Mouse (Mus musculus) intestine, postnatal 0 days (tissue): ENCODE data around the gene Prkar2a. TPM values are rescaled to one million over a fixed set of nuclear protein-coding genes. Genes with fewer than 3 reads are reported as not detected.

Experiments
- ATAC-seq: fragments of 200-750 bp; cut with Nextera tagmentation; 2 replicates; pipeline ENCODE4 v1.8.0; 2017; ENCODE audit warnings: mild to moderate bottlenecking, moderate TSS enrichment, moderate library complexity
- H3K27ac ChIP-seq: fragments of 300-500 bp; sonication (generic); 2 replicates; pipeline ENCODE4 v1.5.1; 2014; ENCODE audit warnings: mild to moderate bottlenecking, low read depth, low read length, moderate library complexity
- H3K27me3 ChIP-seq: fragments of 300-500 bp; sonication (generic); replicated peaks from 2 replicates; pipeline ENCODE4 v1.6.1; 2014; ENCODE audit warnings: low read length, mixed read lengths; ENCODE audit not compliant: control insufficient read depth, insufficient read depth
- H3K36me3 ChIP-seq: fragments of 300-500 bp; sonication (generic); 2 replicates; pipeline ENCODE4 v1.6.1; 2014; ENCODE audit warnings: mild to moderate bottlenecking, moderate library complexity; ENCODE audit not compliant: control insufficient read depth, insufficient read depth
- H3K4me1 ChIP-seq: fragments of 300-500 bp; sonication (generic); replicated peaks from 2 replicates; pipeline ENCODE4 v1.6.1; 2014; ENCODE audit warnings: antibody characterized with exemption, low read length, mixed read lengths; ENCODE audit not compliant: control insufficient read depth, insufficient read depth
- H3K4me2 ChIP-seq: fragments of 300-500 bp; sonication (generic); replicated peaks from 2 replicates; pipeline ENCODE4 v1.6.1; 2014; ENCODE audit warnings: low read depth, mild to moderate bottlenecking, moderate library complexity
- H3K4me3 ChIP-seq: fragments of 300-500 bp; sonication (generic); 2 replicates; pipeline ENCODE4 v1.5.1; 2014; ENCODE audit warnings: low read depth, low read length
- H3K9ac ChIP-seq: fragments of 300-500 bp; sonication (generic); 2 replicates; pipeline ENCODE4 v1.6.1; 2014; ENCODE audit warnings: mild to moderate bottlenecking, low read depth, low read length
- H3K9me3 ChIP-seq: fragments of 300-500 bp; sonication (generic); 2 replicates; pipeline ENCODE4 v1.6.1; 2016; ENCODE audit warnings: mixed run types; ENCODE audit not compliant: control insufficient read depth
- CTCF ChIP-seq: sonication (generic); IDR thresholded peaks from 2 replicates; pipeline ENCODE4 v1.5.1; 2016; ENCODE audit warnings: low read depth, mild to moderate bottlenecking, control low read depth, antibody characterized with exemption, moderate library complexity
- WGBS: fragments of 180-500 bp; shearing (Covaris S2); extraction: QIAGEN DNeasy Blood & Tissue Kit; methylation state at CpG from one replicate; pipeline ENCODE4 v1.1.7; 2014; 5-methylcytosine and 5-hydroxymethylcytosine counted together
- polyA plus RNA-seq: library from polyadenylated mRNA; unstranded; fragments of >200 nt; fragmentation: Nextera tagmentation; extraction: Ambion mirVana; gene quantifications from 2 replicates; pipeline ENCODE4 v1.2.1, GENCODE M21; 2015

The Prkar2a gene
- polyA plus RNA-seq, 1 experiment from 2014 or later, result 28.3 TPM

GRCm38 (mm10) chr9:108792730-108793129 lies 103.6 kb downstream of the Prkar2a start:
- no peak overlapping the region for H3K27ac ChIP-seq
- peaks cover 16% of the 10 kb centered on the region; the same call in 1 of the 2 replicates for H3K4me1 ChIP-seq
- no peak overlapping the region for H3K4me3 ChIP-seq
- no peak overlapping the region for H3K4me2 ChIP-seq
- 36% methylated on average over 3 of the region's 3 CpGs for WGBS
- no peaks in the 10 kb centered on the region for H3K9me3 ChIP-seq
- ATAC-seq, result no peak
- TF ChIP-seq CTCF, result no peak
- no peak overlapping the region for H3K9ac ChIP-seq
- no peaks in the 10 kb centered on the region for H3K27me3 ChIP-seq
- peaks cover 16% of the 10 kb centered on the region for H3K36me3 ChIP-seq

- WGBS, result 34% methylated on average over 2 of the region's 2 CpGs
- Histone ChIP-seq H3K4me1 (peaks cover 16% of the 10 kb centered on the region; the same call in 1 of the 2 replicates), H3K4me2 (peak overlapping the region; percentile 56), H3K9ac (no peak overlapping the region), H3K27ac (peak overlapping the region; percentile 41; the same call in 1 of the 2 replicates), H3K27me3 (no peaks in the 10 kb centered on the region), H3K36me3 (peaks cover 27% of the 10 kb centered on the region), H3K9me3 (no peaks in the 10 kb centered on the region), H3K4me3 (no peak overlapping the region)
- no peak for TF ChIP-seq CTCF
- peak; percentile 25; the same call in 1 of the 2 replicates for ATAC-seq
These were observed 106.2 kb downstream of the Prkar2a start for GRCm38 (mm10) chr9:108795281-108795680.

- peak overlapping the region; percentile 17; the same call in 1 of the 2 replicates for H3K4me3 ChIP-seq
These were observed 106.6 kb downstream of the Prkar2a start for GRCm38 (mm10) chr9:108795762-108796161.

GRCm38 (mm10) chr9:108796351-108796981 lies 107.4 kb downstream of the Prkar2a start:
- 74% methylated on average over 4 of the region's 4 CpGs for WGBS
- Histone ChIP-seq H3K4me2 (peak overlapping the region; percentile 56), H3K27me3 (no peaks in the 10 kb centered on the region), H3K4me1 (peaks cover 16% of the 10 kb centered on the region; the same call in 1 of the 2 replicates), H3K9ac (no peak overlapping the region), H3K27ac (peak overlapping the region; percentile 16; the same call in 1 of the 2 replicates), H3K36me3 (peaks cover 34% of the 10 kb centered on the region), H3K4me3 (peak overlapping the region; percentile 17; the same call in 1 of the 2 replicates), H3K9me3 (no peaks in the 10 kb centered on the region)
- TF ChIP-seq CTCF, result no peak
- ATAC-seq, result no peak

More at GRCm38 (mm10) chr9:108795762-108796161, 106.6 kb downstream of the Prkar2a start:
- ATAC-seq, result peak; percentile 82
- Histone ChIP-seq H3K4me1 (peaks cover 16% of the 10 kb centered on the region; the same call in 1 of the 2 replicates), H3K36me3 (peaks cover 27% of the 10 kb centered on the region), H3K9ac (no peak overlapping the region; the same call in 1 of the 2 replicates), H3K4me2 (peak overlapping the region; percentile 56), H3K27me3 (no peaks in the 10 kb centered on the region), H3K27ac (peak overlapping the region; percentile 15; the same call in 1 of the 2 replicates), H3K9me3 (no peaks in the 10 kb centered on the region)
- WGBS, result 19% methylated on average over 11 of the region's 11 CpGs
- no peak for TF ChIP-seq CTCF

GRCm38 (mm10) chr9:108797477-108797876 lies 108.4 kb downstream of the Prkar2a start:
- Histone ChIP-seq H3K4me2 (no peak overlapping the region), H3K4me3 (no peak overlapping the region), H3K27ac (no peak overlapping the region), H3K4me1 (peaks cover 16% of the 10 kb centered on the region; the same call in 1 of the 2 replicates), H3K27me3 (no peaks in the 10 kb centered on the region), H3K9me3 (no peaks in the 10 kb centered on the region), H3K36me3 (peaks cover 38% of the 10 kb centered on the region), H3K9ac (no peak overlapping the region)
- no peak for ATAC-seq
- no peak for TF ChIP-seq CTCF
- 86% methylated on average over 7 of the region's 7 CpGs for WGBS

- Histone ChIP-seq H3K27ac (no peak overlapping the region), H3K4me1 (peaks cover 16% of the 10 kb centered on the region; the same call in 1 of the 2 replicates), H3K4me2 (no peak overlapping the region), H3K9me3 (no peaks in the 10 kb centered on the region), H3K9ac (no peak overlapping the region), H3K27me3 (no peaks in the 10 kb centered on the region), H3K4me3 (no peak overlapping the region), H3K36me3 (peaks cover 40% of the 10 kb centered on the region)
- no peak for TF ChIP-seq CTCF
- ATAC-seq, result no peak
- 45% methylated on average over 5 of the region's 5 CpGs for WGBS
These were observed 109.5 kb downstream of the Prkar2a start for GRCm38 (mm10) chr9:108798508-108799075.
